Mouse (Mus musculus) midbrain, embryonic 15.5 days (tissue): ENCODE measurements around the gene Dcun1d1. TPM values are rescaled to one million over a fixed set of nuclear protein-coding genes. Genes with fewer than 3 reads are reported as not detected.

Source experiments
- ATAC-seq: fragments of 200-750 bp; cut with Nextera tagmentation; replicated peaks from 2 replicates; pipeline ENCODE4 v1.8.0; 2017; ENCODE audit warnings: moderate TSS enrichment
- H3K27ac ChIP-seq: fragments of 300-500 bp; sonication (generic); 2 replicates; pipeline ENCODE4 v1.5.1; 2015; ENCODE audit warnings: mild to moderate bottlenecking, inconsistent platforms
- H3K27me3 ChIP-seq: fragments of 300-500 bp; sonication (generic); replicated peaks from 2 replicates; pipeline ENCODE4 v1.6.1; 2015; ENCODE audit warnings: inconsistent platforms
- H3K36me3 ChIP-seq: fragments of 300-500 bp; sonication (generic); replicated peaks from 2 replicates; pipeline ENCODE4 v1.6.1; 2015; ENCODE audit warnings: inconsistent platforms
- H3K4me1 ChIP-seq: fragments of 300-500 bp; sonication (generic); 2 replicates; pipeline ENCODE4 v1.6.1; 2015; ENCODE audit warnings: inconsistent platforms
- H3K4me2 ChIP-seq: fragments of 300-500 bp; sonication (generic); 2 replicates; pipeline ENCODE4 v1.6.1; 2015; ENCODE audit warnings: inconsistent platforms, mild to moderate bottlenecking, moderate library complexity
- H3K4me3 ChIP-seq: fragments of 300-500 bp; sonication (generic); 2 replicates; pipeline ENCODE4 v1.5.1; 2015; ENCODE audit warnings: mild to moderate bottlenecking, inconsistent platforms
- H3K9ac ChIP-seq: fragments of 300-500 bp; sonication (generic); 2 replicates; pipeline ENCODE4 v1.6.1; 2015; ENCODE audit warnings: mild to moderate bottlenecking, inconsistent platforms
- H3K9me3 ChIP-seq: fragments of 300-500 bp; sonication (generic); 2 replicates; pipeline ENCODE4 v1.6.1; 2016; ENCODE audit warnings: inconsistent platforms
- WGBS: fragments of 180-500 bp; shearing (Covaris S2); methylation state at CpG from one replicate; pipeline ENCODE4 v1.1.7; 2015; ENCODE audit warnings: mixed read lengths; 5-methylcytosine and 5-hydroxymethylcytosine counted together
- polyA plus RNA-seq: library from polyadenylated mRNA; unstranded; fragments of >200 nt; fragmentation: Nextera tagmentation; extraction: Ambion mirVana; gene quantifications from 2 replicates; pipeline ENCODE4 v1.2.1, GENCODE M21; 2015

Gene Dcun1d1
- polyA plus RNA-seq, 1 experiment from 2014 or later: 107 TPM

DNA sequence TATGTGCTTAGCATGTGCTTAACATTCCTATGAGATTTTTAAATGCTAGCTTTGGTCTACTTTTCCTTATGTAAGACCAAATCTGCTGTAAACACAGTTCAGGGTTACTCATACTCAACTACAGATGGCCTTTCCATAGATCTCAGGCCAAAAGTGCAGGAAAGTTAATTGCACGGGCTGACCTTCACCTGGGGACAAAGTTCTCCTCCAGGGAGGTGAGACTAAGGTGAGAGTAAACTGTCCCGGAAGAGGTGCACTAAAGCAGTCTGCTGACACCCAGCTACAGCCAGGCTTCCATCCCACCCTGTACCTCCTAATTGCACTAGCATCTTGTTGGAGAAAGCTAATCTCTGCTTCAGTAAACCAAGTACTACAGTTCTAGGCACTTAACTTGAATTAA lies 11.4 kb downstream of the Dcun1d1 start:
- H3K9ac ChIP-seq: no peak overlapping the region
- H3K4me2 ChIP-seq: no peak overlapping the region
- no peaks in the 10 kb centered on the region for H3K27me3 ChIP-seq
- no peak for ATAC-seq
- no peak overlapping the region for H3K27ac ChIP-seq
- no peaks in the 10 kb centered on the region for H3K36me3 ChIP-seq
- H3K4me1 ChIP-seq: peaks cover 7% of the 10 kb centered on the region
- 92% methylated on average over 2 of the region's 2 CpGs for WGBS
- no peaks in the 10 kb centered on the region for H3K9me3 ChIP-seq
- no peak overlapping the region for H3K4me3 ChIP-seq

DNA sequence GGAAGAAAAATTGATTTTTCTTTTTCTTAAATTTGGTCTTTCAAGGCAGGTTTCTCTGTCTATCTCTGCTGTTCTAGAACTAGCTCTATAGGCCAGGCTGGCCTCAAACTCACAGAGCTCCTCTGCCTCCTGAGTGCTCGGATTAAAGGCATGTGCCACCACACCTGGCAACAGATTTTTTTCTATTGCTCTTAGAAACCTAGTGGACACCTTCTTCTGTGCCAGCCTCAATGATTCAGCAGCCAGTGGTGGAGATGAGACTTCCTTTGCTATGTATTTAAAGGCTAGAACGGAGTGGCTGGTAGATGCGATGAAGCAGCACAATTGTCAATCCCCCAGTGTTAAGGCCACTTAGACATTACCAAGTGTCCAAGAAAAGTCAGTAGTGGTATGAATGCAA lies 13.2 kb downstream of the Dcun1d1 start:
- H3K4me2 ChIP-seq: no peak overlapping the region
- H3K9me3 ChIP-seq: no peaks in the 10 kb centered on the region
- 78% methylated on average over 3 of the region's 3 CpGs for WGBS
- no peaks in the 10 kb centered on the region for H3K36me3 ChIP-seq
- H3K27me3 ChIP-seq: no peaks in the 10 kb centered on the region
- ATAC-seq: no peak
- no peak overlapping the region for H3K9ac ChIP-seq
- no peak overlapping the region for H3K4me3 ChIP-seq
- H3K4me1 ChIP-seq: no peaks in the 10 kb centered on the region
- no peak overlapping the region for H3K27ac ChIP-seq

DNA sequence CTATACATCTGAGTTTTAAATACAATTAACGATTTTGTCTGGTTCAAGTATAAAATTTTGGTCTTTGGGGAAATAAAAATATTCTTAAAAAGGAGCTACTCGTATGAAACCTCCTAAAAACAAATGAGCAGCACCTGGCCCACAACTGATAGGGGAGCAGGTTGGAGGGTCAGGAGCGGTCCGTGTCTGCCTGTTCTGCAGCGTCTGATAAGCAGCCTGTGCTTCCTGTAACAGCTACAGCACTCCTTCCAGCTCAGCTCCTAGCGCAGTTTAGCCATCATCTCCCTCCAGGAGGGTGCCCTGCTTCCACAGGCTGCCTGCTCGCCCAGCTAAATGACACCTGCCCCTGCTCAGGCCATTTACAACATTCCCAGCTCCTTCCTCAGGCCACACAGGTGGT lies 13.8 kb downstream of the Dcun1d1 start:
- no peak overlapping the region for H3K9ac ChIP-seq

DNA sequence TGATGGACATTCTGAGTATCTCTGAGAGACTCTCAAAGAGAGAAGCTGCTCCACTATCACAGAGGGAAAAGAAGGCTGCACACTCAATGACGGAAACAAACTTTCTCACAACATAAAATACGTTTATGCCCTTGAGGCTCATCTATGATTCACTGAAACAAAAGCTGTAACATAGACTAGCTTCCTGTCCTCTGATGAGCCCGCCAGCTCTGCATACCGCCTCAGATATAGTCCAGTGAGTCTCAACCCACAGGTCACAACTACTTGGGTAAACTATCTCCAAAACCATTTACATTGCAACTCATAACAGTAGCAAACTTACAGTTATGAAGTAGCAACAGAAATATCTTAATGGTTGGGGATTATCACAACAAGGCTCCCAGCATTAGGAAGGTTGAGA lies 14.7 kb downstream of the Dcun1d1 start:
- Histone ChIP-seq H3K4me3 (no peak overlapping the region), H3K27ac (no peak overlapping the region), H3K4me1 (no peaks in the 10 kb centered on the region), H3K9me3 (no peaks in the 10 kb centered on the region), H3K9ac (no peak overlapping the region), H3K27me3 (no peaks in the 10 kb centered on the region), H3K36me3 (no peaks in the 10 kb centered on the region), H3K4me2 (no peak overlapping the region)
- WGBS: 89% methylated on average over 4 of the region's 4 CpGs
- no peak for ATAC-seq

More for the DNA sequence above, 13.8 kb downstream of the Dcun1d1 start:
- H3K4me1 ChIP-seq: no peaks in the 10 kb centered on the region
- no peaks in the 10 kb centered on the region for H3K36me3 ChIP-seq
- H3K9me3 ChIP-seq: no peaks in the 10 kb centered on the region
- ATAC-seq: no peak
- no peak overlapping the region for H3K4me2 ChIP-seq
- no peaks in the 10 kb centered on the region for H3K27me3 ChIP-seq
- H3K4me3 ChIP-seq: no peak overlapping the region
- 72% methylated on average over 7 of the region's 7 CpGs for whole genome bisulfite sequencing
- no peak overlapping the region for H3K27ac ChIP-seq

DNA sequence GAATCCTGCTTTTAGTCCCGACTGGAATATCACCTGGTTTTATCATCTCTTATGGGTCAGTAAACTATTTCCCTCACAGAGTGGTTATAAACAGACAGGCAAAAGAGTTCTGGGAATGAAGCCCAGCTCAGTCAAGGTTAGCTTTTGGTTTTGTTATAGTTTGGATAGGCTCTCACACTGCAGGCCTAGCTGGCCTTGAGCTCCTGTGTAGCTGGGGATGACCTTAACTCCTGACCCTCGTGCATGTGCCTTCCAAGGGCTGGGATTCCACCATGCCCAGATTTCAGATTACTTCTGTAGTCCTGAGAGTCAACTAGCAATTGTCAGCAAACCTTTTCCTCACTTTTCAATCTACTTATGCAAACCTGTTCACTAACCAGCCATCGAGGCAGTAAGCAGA lies 19.0 kb downstream of the Dcun1d1 start:
- Histone ChIP-seq H3K36me3 (peaks cover 9% of the 10 kb centered on the region; the same call in 1 of the 2 replicates), H3K9me3 (no peaks in the 10 kb centered on the region), H3K4me1 (no peaks in the 10 kb centered on the region), H3K27me3 (no peaks in the 10 kb centered on the region), H3K27ac (no peak overlapping the region), H3K9ac (no peak overlapping the region), H3K4me3 (no peak overlapping the region), H3K4me2 (no peak overlapping the region)
- WGBS: 87% methylated on average over 3 of the region's 3 CpGs
- ATAC-seq: no peak

DNA sequence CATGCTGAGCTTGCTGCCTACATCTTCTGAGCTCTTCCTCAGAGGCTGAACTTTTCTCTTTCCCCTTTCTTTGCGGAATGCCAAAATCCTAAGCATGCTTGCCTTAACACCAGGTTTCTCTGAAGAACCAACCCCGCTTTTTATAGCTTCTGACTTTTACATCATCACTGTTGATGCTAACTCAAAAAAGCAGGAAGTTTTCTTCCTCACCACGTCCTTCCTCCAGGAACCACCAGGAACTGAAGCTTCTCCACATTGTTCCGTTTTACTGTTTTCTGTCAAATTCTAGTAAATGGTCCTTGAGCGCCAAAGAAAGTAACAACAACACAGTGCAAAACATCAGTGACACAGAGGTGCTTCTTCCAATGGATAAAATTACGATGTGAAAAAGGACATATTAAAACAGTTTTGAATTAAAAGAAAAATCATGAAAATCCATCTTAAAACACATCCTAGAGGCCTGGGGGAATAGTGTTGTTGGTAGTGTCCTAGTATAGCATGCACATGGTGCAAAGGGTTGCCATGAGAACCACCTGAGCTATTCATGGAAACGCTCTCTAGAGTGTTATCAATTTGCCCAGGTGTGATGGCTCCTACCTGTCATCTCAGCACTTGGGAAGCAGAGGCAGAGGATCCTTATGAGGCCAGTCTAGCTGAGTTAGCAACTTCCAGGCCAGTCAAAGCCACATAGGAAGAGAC lies 28.1 kb downstream of the Dcun1d1 start:
- ATAC-seq: no peak
- Histone ChIP-seq H3K4me2 (no peak overlapping the region), H3K36me3 (0 out of 2 replicates have a peak, but pooled peaks cover 4% of the 10 kb centered on the region), H3K4me1 (no peaks in the 10 kb centered on the region), H3K27ac (no peak overlapping the region), H3K9me3 (no peaks in the 10 kb centered on the region), H3K27me3 (no peaks in the 10 kb centered on the region), H3K9ac (no peak overlapping the region), H3K4me3 (no peak overlapping the region)
- 92% methylated on average over 7 of the region's 7 CpGs for WGBS

DNA sequence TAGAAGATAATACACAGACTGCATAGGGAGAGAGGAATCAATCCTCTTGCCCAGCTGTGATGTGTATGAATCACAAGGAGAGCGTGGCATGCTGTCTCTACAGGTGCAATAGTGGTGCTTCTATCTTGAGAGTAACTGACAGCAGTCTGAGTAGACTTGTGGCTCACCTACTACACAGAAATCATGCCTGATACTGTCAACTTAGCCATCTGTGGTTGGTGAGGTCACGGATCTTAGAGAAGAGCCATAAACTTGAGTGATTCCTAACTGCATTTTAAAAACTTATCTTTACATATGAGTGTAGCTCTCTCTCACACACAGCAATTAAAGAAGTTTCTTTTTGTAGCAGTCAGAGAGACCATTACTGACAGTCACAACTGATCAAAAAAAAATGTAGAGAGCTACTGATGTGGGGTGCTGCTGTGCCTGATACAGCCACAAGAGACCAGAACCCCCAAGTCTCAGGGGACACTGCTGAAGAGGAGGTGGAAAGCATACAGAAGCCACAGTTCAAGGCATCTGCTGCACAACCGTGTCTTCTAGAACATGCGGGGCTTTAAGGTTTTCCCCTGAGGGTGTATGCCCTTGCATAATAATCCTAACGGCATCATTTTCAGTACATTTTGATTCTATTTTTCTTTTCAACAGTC lies 36.6 kb downstream of the Dcun1d1 start:
- WGBS: 78% methylated on average over 5 of the region's 5 CpGs
- H3K4me3 ChIP-seq: no peak overlapping the region
- H3K27ac ChIP-seq: no peak overlapping the region
- H3K4me2 ChIP-seq: no peak overlapping the region
- H3K27me3 ChIP-seq: no peaks in the 10 kb centered on the region
- no peak for ATAC-seq
- H3K4me1 ChIP-seq: no peaks in the 10 kb centered on the region
- no peaks in the 10 kb centered on the region for H3K9me3 ChIP-seq
- H3K36me3 ChIP-seq: 0 out of 2 replicates have a peak, but pooled peaks cover 10% of the 10 kb centered on the region
- H3K9ac ChIP-seq: no peak overlapping the region

DNA sequence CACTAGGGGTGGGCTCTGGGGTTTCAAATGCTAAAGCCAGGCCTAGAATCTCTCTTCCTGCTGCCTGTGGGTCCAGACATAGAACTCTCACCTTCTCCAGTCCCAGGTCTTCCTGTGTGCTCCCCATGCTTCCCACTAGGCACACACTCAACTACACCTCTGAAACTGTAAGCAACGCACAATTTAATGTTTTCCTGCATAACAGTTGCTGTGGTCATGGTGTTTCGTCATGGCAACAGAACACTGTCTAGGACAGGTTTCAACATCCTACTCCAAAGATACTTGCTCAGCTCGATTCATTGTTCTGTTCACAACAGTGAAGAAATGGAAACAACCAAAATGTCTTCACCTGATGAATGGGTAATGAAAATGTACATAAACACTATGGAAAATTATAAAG lies 38.1 kb downstream of the Dcun1d1 start:
- 95% methylated on average over 3 of the region's 3 CpGs for WGBS
- no peaks in the 10 kb centered on the region for H3K9me3 ChIP-seq

DNA sequence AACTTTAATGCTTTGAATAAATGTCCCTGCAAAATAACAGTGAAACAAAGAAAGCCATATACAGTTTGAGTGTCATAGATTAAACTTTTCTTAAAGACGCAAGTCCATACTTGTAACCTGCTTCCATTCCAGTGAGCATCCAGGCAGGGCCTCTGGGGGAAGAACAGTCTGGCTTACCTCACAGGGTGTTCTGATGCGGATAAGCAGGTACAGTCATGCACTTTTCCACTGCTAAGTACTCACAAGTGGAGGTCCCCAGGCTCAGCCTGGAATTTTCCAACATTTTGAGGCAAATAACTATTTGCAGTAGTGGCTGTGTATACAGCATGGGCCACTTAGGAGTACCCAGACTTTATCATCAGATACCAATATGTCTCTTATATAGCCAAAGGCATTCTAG lies 39.3 kb downstream of the Dcun1d1 start:
- H3K27me3 ChIP-seq: no peaks in the 10 kb centered on the region
- no peaks in the 10 kb centered on the region for H3K4me1 ChIP-seq
- ATAC-seq: no peak
- no peak overlapping the region for H3K4me2 ChIP-seq
- 98% methylated on average over 2 of the region's 2 CpGs for WGBS
- H3K27ac ChIP-seq: no peak overlapping the region
- H3K36me3 ChIP-seq: 0 out of 2 replicates have a peak, but pooled peaks cover 5% of the 10 kb centered on the region
- H3K9me3 ChIP-seq: no peaks in the 10 kb centered on the region
- H3K4me3 ChIP-seq: no peak overlapping the region
- no peak overlapping the region for H3K9ac ChIP-seq

More for the DNA sequence above, 38.1 kb downstream of the Dcun1d1 start:
- Histone ChIP-seq H3K4me1 (no peaks in the 10 kb centered on the region), H3K4me2 (no peak overlapping the region), H3K4me3 (no peak overlapping the region), H3K9ac (no peak overlapping the region), H3K27me3 (no peaks in the 10 kb centered on the region), H3K27ac (no peak overlapping the region), H3K36me3 (0 out of 2 replicates have a peak, but pooled peaks cover 7% of the 10 kb centered on the region)
- no peak for ATAC-seq

DNA sequence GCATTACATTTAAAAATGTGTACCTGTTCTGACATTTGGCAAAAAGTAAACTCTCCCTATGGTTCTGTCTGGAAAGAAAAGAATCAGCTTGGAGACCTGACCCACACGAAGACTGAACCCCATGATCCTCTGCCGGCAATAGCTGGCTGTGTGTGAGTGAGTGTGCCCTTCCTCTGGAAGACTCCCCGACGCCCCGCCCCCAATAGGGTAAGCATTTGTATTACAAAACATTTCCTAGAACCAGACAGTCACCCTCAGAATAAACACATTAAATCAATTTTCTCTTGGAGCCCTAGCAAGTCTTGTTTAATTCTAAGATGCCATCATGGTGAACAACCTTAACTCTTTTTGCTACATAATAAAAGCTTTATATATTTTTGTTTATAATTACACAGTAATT lies 44.1 kb downstream of the Dcun1d1 start:
- Histone ChIP-seq H3K9ac (no peak overlapping the region), H3K9me3 (no peaks in the 10 kb centered on the region), H3K4me1 (no peaks in the 10 kb centered on the region), H3K4me2 (no peak overlapping the region), H3K4me3 (no peak overlapping the region), H3K27me3 (no peaks in the 10 kb centered on the region), H3K36me3 (0 out of 2 replicates have a peak, but pooled peaks cover 8% of the 10 kb centered on the region), H3K27ac (no peak overlapping the region)
- WGBS: 83% methylated on average over 5 of the region's 5 CpGs
- ATAC-seq: no peak

DNA sequence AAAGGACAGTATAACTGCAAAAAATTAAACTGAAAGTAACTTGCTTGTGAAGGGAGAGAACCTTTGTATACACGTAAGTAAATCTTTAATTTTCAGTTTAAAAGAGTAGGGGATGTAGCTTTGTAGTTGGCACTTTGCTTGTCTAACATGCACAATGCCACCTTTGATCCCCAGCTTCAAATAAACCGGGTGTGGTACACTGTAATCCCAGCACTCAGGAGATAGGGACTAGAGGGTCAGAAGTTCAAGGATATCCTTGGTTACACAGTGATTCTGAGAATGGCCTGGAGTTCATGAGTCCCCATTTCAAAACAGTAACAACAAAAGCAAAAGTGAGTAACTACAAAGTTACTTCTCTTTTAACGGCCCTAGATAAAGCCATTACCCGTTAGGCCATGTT lies 46.1 kb downstream of the Dcun1d1 start:
- 0 out of 2 replicates have a peak, but pooled peaks cover 6% of the 10 kb centered on the region for H3K36me3 ChIP-seq
- 91% methylated on average over 4 of the region's 4 CpGs for WGBS
- H3K4me2 ChIP-seq: no peak overlapping the region
- H3K27ac ChIP-seq: no peak overlapping the region
- no peak overlapping the region for H3K4me3 ChIP-seq
- no peak overlapping the region for H3K9ac ChIP-seq
- no peaks in the 10 kb centered on the region for H3K4me1 ChIP-seq
- no peaks in the 10 kb centered on the region for H3K9me3 ChIP-seq
- no peaks in the 10 kb centered on the region for H3K27me3 ChIP-seq
- no peak for ATAC-seq

DNA sequence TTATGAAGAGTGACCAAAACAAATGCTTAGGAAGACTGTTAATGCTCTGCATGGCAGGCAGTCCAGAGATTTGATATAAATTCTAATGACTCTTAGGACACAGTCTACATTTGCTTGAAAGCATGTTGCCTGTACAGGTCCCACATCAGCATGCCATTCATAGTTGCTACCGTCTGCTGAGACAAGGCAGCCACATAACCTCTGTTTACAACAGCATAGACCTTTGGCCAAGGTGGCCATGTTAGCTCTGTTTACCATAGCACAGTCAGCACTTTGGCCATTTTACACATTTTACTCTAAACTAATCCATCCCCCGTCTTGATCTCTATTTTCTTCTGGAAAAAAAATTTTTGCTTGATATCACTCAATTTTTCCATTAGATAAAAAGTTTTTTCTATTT lies 47.7 kb downstream of the Dcun1d1 start:
- Histone ChIP-seq H3K4me3 (no peak overlapping the region), H3K27ac (no peak overlapping the region), H3K9ac (no peak overlapping the region), H3K4me1 (no peaks in the 10 kb centered on the region), H3K9me3 (no peaks in the 10 kb centered on the region), H3K27me3 (no peaks in the 10 kb centered on the region), H3K36me3 (0 out of 2 replicates have a peak, but pooled peaks cover 6% of the 10 kb centered on the region), H3K4me2 (no peak overlapping the region)
- ATAC-seq: no peak
- WGBS: 98% methylated on average over 2 of the region's 2 CpGs

DNA sequence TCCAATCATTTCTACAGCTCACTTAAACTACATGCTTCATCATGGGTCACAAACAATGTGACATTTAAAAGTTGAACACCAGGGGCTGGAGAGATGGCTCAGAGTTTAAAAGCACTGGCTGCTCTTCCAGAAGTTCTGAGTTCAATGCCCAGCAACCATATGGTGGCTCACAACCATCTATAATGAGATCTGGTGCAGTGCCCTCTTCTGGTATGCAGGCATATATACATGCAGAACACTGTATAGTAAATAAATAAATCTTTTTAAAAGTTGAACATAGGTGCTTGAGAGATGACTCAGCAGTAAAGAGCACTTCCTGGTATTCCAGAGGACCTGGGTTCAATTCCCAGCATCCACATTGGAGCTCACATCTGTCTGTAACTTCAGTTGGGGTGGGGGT lies 54.0 kb downstream of the Dcun1d1 start:
- no peak for ATAC-seq
- Histone ChIP-seq H3K27ac (no peak overlapping the region), H3K36me3 (no peaks in the 10 kb centered on the region), H3K9me3 (no peaks in the 10 kb centered on the region), H3K9ac (no peak overlapping the region), H3K4me1 (no peaks in the 10 kb centered on the region), H3K4me3 (no peak overlapping the region), H3K27me3 (no peaks in the 10 kb centered on the region), H3K4me2 (no peak overlapping the region)
